Mouse (Mus musculus) thymus, postnatal 36 days (tissue): ENCODE data around the gene Mindy1.

ENCODE experiments used
- DNase-seq, 2 experiments: peaks; one replicate each; pipeline ENCODE4 v3.0.0; 2022; ENCODE audit warnings: mixed read lengths in 2 of 2

The Mindy1 gene

DNA sequence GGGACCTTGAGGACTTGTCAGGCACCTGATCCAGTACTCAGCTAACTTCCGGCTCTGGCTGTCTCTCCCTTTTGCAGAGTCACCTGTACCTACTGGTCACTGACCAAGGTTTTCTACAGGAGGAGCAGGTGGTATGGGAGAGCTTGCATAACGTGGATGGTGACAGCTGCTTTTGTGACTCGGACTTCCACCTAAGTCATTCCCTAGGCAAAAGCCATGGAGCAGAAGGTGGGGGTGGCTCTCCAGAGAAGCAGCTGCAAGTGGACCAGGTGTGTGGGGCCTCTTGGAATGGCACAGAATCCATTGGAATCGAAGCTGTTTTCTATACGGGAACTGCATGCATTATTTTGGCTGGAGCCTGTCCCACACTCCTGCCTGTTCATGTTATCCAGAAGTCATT, 13.6 kb downstream of the Mindy1 start:
- no peak for DNase-seq

DNA sequence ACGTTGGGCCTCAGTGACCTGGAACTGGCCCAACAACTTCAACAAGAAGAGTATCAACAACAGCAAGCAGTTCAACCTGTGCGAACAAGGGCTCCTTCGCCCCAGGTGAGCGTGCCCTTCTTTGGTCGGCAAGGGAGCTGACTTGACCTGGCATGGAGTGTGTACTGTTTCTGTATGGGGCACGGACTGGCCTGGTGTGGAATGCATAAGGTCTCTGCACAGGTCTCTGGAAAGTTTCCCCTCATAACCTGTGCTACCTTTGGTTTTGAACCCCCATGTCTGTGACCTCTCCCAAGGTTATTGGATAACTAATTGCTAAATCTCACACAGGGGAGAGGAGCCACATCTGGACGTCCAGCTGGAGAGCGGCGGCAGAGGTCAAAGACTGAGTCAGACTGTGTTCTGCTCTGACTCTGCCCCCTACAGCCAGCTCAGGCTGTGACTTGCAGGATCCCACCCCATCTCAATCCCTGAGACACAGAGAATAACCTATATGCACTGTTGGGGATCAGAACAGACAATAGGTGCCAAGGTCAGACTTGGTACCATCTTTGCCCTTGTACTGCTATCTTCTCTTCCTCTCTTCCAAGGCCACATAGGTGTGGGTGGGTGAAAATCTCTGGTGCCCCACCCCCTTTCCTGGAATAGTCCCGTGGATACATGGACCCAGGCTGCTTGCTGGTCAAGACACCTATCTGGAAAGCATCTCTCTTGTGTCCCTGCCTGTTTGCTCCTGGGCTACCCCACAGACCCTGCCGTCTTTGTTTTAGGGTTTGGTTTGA, 14.4 kb downstream of the Mindy1 start:
- DNase-seq = no peak

DNA sequence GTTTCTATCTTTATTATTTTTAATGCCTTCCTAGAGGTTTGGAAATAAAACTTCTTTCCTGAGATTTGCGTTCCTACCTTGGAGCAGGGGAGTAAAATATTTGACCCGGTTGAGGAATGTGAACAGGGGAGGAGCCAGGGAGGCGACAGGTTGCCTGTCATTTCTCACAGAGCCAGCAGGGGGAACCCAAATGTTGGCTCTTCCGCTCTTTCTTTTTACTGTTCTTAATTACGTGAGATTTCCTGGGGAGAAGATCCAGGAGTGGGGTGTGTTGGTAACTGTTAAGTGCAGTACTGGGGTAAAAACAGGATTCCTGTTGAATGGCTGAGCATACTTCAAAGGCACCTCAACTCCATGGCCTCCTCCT, 14.9 kb downstream of the Mindy1 start:
- DNase-seq = peak; percentile 48 to 52

GRCm38 (mm10) chr3:95298018-95298417, 16.9 kb downstream of the Mindy1 start:
- no peak for DNase-seq

- no peak for DNase-seq
Measured at GRCm38 (mm10) chr3:95301204-95301796, 20.2 kb downstream of the Mindy1 start.

- no peak for DNase-seq
Measured at GRCm38 (mm10) chr3:95306244-95306643, 25.1 kb downstream of the Mindy1 start.

DNA sequence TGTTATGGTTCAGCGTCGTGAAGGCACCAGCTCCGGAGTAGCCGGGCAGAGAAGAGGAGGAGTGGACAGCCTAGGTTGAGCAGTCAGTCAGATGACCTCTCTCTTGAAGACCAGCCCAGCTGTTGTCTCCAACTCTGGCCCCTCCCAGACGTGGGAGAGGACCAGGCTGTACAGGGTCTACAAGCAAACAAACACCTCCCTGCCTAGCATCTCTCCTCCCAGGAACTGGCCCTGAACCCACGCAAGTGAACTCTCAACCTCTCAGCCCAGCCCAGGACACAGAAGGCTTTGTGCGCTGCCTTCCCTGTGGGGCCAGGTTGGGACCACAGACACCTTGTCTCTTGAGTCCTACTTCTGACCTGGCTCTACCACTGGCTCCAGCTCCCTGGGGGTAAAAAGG, 26.0 kb downstream of the Mindy1 start, which contains the start of gene Anxa9:
Gene Anxa9, minus strand, starts transcription at position 77 of the 400 bp plus-strand sequence.
- no peak for DNase-seq

DNA sequence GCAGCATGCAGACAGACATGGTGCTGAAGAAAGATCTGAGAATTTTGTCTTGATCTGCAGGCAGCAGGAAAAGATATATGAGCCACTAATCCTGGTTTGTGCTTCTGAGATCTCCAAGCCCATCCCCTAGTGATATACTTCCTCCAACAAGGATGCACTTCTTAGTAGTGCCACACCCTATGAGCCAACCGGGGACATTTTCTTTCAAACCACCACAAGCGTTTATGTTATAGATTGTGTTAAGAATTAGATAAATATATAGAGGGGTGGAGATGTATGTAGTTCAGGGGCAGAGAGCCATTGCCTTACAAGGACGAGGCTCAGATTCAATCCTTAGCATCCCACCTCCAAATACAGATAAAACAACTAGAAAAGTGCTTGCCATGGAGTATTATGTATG, 29.4 kb downstream of the Mindy1 start:
- DNase-seq = no peak

DNA sequence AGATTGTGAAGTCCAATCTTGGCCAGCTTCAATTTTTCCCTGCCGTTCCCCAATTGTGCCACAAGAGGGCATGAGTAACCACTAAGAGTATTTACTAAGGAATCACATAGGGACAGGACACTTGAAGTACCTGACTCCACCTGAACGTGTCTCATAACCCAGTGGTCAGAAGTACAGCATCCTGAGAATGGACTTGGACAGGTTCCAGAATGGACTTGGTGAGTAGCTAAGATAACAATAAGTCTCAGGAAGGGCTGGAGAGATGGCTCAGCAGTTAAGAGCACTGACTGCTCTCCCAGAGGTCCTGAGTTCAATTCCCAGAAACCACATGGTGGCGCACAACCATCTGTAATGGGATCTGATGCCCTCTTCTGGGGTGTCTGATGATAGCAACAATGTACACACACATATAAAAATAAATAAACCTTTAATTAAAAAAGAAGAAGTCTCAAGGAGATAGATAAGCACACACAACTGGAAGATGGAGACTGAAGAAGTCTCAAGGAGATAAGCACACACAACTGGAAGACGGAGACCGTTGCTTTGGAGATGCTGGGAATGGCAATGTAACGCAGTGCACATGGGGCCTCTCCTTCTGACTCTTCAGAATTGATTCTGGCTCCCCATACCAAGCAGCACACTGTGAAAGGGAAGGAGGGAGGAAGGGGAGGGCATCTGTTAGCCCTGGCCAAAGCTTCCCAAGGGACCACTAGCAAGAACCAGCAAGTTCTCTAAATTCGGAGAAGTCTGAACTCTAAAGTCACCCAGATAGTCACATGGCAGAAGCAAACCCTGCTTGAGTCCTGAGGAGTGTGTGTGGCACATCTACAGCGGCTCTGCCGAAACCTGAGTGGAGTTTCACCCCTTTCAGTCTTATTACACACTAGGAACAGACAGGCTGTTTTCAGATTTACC, 30.1 kb downstream of the Mindy1 start:
- DNase-seq = peak; percentile 49 to 50

DNA sequence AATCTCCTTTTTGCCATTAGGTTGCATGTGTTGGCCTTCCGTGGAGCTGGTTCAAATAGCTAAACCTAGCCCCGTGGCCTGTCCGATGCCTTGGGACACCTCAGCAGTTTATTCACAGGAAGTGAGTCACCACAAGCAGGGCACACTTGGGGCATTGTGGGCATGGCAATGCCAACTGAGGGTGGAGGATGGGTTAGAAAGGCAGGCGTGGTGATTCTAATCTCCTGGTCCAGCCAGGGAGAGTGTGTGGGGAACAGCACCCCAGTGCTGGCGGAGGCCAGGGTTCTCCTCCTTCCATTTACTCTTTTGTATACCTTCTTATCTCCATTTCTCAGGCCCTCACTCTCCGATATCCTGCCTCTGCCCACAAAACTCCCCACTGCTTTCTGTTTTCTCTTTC, 31.5 kb downstream of the Mindy1 start:
- DNase-seq = no peak

- no peak for DNase-seq
Measured at GRCm38 (mm10) chr3:95313476-95313875, 32.3 kb downstream of the Mindy1 start.

- no peak for DNase-seq
Measured at GRCm38 (mm10) chr3:95314075-95314474, 32.9 kb downstream of the Mindy1 start.

- no peak for DNase-seq
Measured at GRCm38 (mm10) chr3:95314486-95315093, 33.4 kb downstream of the Mindy1 start, which contains the start of gene Cers2. Gene Cers2, plus strand, starts transcription at chr3:95314791.

- peak; percentile 92 to 94 for DNase-seq
Measured at GRCm38 (mm10) chr3:95315094-95315843, 34.1 kb downstream of the Mindy1 start.

DNA sequence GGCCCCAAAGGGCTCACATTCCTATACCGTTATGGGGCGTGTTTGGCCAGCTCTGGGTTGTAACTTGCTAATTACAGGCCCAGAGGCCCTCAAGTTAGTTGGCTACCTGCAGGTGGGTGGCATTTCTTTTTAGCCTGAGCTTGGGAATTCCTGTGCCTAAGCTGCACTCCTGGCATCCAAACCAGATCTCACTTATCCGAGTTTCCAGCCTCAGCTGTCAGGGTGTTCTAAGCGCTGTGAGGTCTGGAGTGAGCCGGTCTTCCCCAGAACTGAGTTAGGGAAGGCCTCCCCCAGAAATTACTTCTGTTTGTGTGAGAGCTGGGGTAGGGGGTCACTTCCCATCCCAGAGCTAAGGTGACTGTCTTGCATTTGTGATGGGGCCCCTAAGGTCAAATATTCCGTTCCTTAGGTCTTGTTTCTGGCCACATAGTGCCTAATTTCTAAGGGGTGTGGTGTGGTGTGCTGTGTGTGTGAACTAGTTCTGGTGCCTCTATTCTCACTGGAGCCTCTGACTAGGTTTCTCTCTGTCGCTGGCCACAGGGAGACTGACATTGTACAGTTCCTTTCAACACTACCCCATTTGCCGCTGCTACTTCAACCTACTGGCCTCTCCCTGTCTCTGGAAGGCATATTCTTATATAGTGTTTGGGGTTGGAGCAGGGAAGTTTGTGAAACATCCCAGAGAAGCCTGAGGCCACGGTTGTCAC, 34.9 kb downstream of the Mindy1 start:
- no peak for DNase-seq

- DNase-seq = peak; percentile 66
Measured at GRCm38 (mm10) chr3:95317414-95318080, 36.4 kb downstream of the Mindy1 start.

- DNase-seq = no peak
Measured at GRCm38 (mm10) chr3:95318548-95318947, 37.4 kb downstream of the Mindy1 start.

- DNase-seq = no peak
Measured at GRCm38 (mm10) chr3:95319110-95319509, 38.0 kb downstream of the Mindy1 start.

DNA sequence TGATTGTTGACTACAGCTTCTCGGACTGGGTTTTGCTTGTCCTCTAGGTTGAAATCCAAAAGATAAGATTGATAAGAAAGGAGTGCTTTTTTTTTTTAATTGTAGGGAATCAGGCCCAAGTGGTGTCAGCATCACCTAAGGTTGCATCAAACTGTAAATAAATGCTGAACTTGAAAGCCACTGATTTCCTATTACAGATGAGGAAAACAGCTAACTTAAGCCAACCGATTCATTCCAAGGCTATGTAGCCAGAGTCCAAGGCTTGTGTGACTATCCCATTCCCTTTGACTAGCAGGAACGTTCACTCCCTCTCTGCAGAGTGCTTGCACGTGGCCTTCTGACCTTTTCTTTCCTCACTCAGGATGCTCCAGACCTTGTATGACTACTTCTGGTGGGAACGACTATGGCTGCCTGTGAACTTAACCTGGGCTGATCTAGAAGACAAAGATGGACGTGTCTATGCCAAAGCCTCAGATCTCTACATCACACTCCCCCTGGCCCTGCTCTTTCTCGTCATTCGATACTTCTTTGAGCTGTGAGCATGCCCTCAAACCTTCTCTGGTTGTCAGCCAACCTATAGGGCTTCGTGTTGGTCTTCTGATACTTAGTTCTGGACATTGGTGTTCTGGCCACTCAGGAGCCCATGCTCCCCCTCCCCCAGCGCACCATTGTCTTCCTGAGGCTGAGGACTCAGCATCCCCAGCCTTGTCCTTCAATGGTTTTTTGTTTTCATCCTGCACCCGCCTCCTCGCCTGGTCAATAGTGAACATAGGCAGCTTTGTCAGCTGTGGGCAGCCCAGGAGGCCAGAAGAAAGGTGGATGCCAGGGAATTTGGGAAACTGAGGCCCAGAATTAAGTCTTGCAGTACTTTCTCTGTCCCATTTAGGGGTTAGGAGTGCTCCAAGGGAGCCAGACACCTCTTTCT, 38.8 kb downstream of the Mindy1 start:
- DNase-seq = no peak

GRCm38 (mm10) chr3:95323429-95323828, 42.3 kb downstream of the Mindy1 start:
- DNase-seq = no peak
